Mouse (Mus musculus) liver, embryonic 11.5 days (tissue): ENCODE measurements around the gene Plekha7. TPM values are rescaled to one million over a fixed set of nuclear protein-coding genes. Genes with fewer than 3 reads are reported as not detected.
A peak's percentile ranks its signal among the peaks of the same experiment; 100 is the strongest.

Source experiments
- ATAC-seq: fragments of 200-750 bp; cut with Nextera tagmentation; replicated peaks from 2 replicates; pipeline ENCODE4 v1.8.0; 2017; ENCODE audit warnings: moderate number of reproducible peaks, mild to moderate bottlenecking, moderate TSS enrichment, moderate library complexity; ENCODE audit not compliant: low FRiP score
- DNase-seq: peaks from one replicate; pipeline ENCODE4 v3.0.0-alpha.2; 2017; ENCODE audit warnings: low spot score
- H3K27ac ChIP-seq: fragments of 300-500 bp; sonication (generic); 2 replicates; pipeline ENCODE4 v1.5.1; 2014; ENCODE audit warnings: mild to moderate bottlenecking, low read depth, low read length, control low read depth
- H3K27me3 ChIP-seq: fragments of 300-500 bp; sonication (generic); replicated peaks from 2 replicates; pipeline ENCODE4 v1.6.1; 2014; ENCODE audit warnings: low read length, mixed read lengths; ENCODE audit not compliant: control insufficient read depth, insufficient read depth
- H3K36me3 ChIP-seq: fragments of 300-500 bp; sonication (generic); 2 replicates; pipeline ENCODE4 v1.6.1; 2014; ENCODE audit warnings: mild to moderate bottlenecking, low read length, moderate library complexity, mixed read lengths; ENCODE audit not compliant: control insufficient read depth, insufficient read depth
- H3K4me1 ChIP-seq: fragments of 300-500 bp; sonication (generic); replicated peaks from 2 replicates; pipeline ENCODE4 v1.6.1; 2014; ENCODE audit warnings: low read length, mixed read lengths; ENCODE audit not compliant: control insufficient read depth, insufficient read depth
- H3K4me2 ChIP-seq: fragments of 300-500 bp; sonication (generic); 2 replicates; pipeline ENCODE4 v1.6.1; 2014; ENCODE audit warnings: mild to moderate bottlenecking, control low read depth, moderate library complexity
- H3K4me3 ChIP-seq: fragments of 300-500 bp; sonication (generic); 2 replicates; pipeline ENCODE4 v1.5.1; 2014; ENCODE audit warnings: low read depth, low read length, control low read depth
- H3K9ac ChIP-seq: fragments of 300-500 bp; sonication (generic); 2 replicates; pipeline ENCODE4 v1.6.1; 2014; ENCODE audit warnings: low read depth, low read length, control low read depth
- H3K9me3 ChIP-seq: fragments of 300-500 bp; sonication (generic); 2 replicates; pipeline ENCODE4 v1.6.1; 2016; ENCODE audit warnings: low read length, inconsistent platforms, mixed read lengths; ENCODE audit not compliant: control insufficient read depth
- WGBS: fragments of 180-500 bp; shearing (Covaris S2); extraction: QIAGEN DNeasy Blood & Tissue Kit; methylation state at CpG from one replicate; pipeline ENCODE4 v1.1.7; 2014; 5-methylcytosine and 5-hydroxymethylcytosine counted together
- polyA plus RNA-seq: library from polyadenylated mRNA; unstranded; fragments of >200 nt; fragmentation: Nextera tagmentation; extraction: Ambion mirVana; gene quantifications from 2 replicates; pipeline ENCODE4 v1.2.1, GENCODE M21; 2014

Plekha7 gene
- polyA plus RNA-seq, 1 experiment from 2014 or later = 7.9 TPM

DNA sequence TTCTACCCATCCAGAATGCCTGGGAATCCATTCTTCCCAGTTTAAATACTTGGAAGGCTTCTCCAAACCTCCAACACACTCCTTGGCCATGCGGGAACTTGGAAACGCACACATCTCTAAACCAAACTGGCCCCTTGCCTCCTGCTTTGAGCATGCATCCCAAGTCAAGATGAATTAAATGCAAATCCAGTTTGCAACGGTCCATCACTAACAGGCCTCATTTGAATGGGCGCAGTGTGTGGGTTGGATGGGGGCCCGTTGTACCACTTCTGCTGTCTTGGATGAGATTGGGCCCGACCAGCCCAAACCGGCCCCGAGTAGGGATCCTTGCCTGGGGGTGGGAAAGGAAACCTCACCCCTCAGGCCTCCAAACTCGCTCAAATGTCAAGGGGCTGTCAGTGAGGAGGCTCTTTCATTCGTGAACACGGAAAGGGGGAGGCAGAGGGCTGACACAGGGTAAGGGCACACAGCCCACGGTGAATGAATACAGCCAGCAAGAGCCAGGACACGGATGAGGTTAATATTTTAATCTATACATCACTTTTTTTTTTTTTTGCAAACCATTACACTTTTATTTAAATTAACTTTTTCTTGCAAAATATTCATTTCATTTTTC, 185.1 kb downstream of the Plekha7 start:
- H3K4me1 ChIP-seq = no peaks in the 10 kb centered on the region
- H3K9me3 ChIP-seq = no peaks in the 10 kb centered on the region
- 85% methylated on average over 13 of the region's 13 CpGs for WGBS
- H3K27me3 ChIP-seq = no peaks in the 10 kb centered on the region
- no peak for ATAC-seq
- H3K9ac ChIP-seq = no peak overlapping the region
- no peak overlapping the region for H3K27ac ChIP-seq
- H3K4me3 ChIP-seq = no peak overlapping the region
- no peak overlapping the region for H3K4me2 ChIP-seq
- no peak for DNase-seq
- no peaks in the 10 kb centered on the region for H3K36me3 ChIP-seq

- Histone ChIP-seq H3K27ac (no peak overlapping the region), H3K4me1 (no peaks in the 10 kb centered on the region), H3K4me2 (no peak overlapping the region), H3K9ac (no peak overlapping the region), H3K4me3 (no peak overlapping the region), H3K27me3 (no peaks in the 10 kb centered on the region), H3K36me3 (no peaks in the 10 kb centered on the region), H3K9me3 (no peaks in the 10 kb centered on the region)
- no peak for DNase-seq
- no peak for ATAC-seq
- 74% methylated on average over 11 of the region's 11 CpGs for WGBS
Measured at GRCm38 (mm10) chr7:116121202-116121601, 187.0 kb downstream of the Plekha7 start.

GRCm38 (mm10) chr7:116120737-116121136, 187.4 kb downstream of the Plekha7 start:
- H3K4me1 ChIP-seq = no peaks in the 10 kb centered on the region
- H3K4me2 ChIP-seq = no peak overlapping the region
- no peaks in the 10 kb centered on the region for H3K27me3 ChIP-seq
- H3K9ac ChIP-seq = no peak overlapping the region
- H3K4me3 ChIP-seq = no peak overlapping the region
- WGBS = 84% methylated on average over 4 of the region's 4 CpGs
- ATAC-seq (no peak), DNase-seq (no peak)
- no peaks in the 10 kb centered on the region for H3K9me3 ChIP-seq
- no peak overlapping the region for H3K27ac ChIP-seq
- no peaks in the 10 kb centered on the region for H3K36me3 ChIP-seq

DNA sequence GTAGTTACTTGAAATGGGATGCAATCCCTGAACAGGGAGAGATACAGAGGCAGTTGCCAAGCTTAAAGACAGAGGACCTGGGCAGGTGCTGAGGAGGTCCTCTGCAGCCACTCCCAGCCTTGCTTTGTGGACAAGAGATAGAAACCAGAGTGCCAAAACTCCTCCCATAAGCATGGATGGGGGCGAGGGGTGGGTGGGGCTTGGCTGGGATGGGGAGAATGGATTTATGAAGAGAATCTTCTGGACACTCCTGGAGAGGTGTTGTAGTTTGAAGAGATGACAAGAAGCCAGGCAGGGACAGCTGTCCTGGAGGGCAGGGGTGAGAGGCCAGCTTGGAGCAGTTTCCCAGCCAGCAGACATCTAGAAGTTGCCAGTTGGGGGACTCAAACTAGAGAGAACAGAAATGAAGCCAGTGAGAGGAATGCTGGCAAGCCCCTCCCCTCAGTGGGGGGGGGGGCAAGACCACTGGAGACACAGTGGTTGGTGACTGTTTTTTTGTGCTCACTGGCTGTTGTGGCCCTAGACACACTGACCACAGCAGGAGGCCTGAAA, 188.8 kb downstream of the Plekha7 start:
- H3K36me3 ChIP-seq = no peaks in the 10 kb centered on the region
- H3K4me3 ChIP-seq = no peak overlapping the region
- ATAC-seq (no peak; the same call in 1 of the 2 replicates), DNase-seq (no peak)
- H3K4me2 ChIP-seq = no peak overlapping the region
- H3K27ac ChIP-seq = no peak overlapping the region
- H3K27me3 ChIP-seq = no peaks in the 10 kb centered on the region
- 65% methylated on average over 1 of the region's 1 CpGs for WGBS
- H3K9me3 ChIP-seq = no peaks in the 10 kb centered on the region
- no peaks in the 10 kb centered on the region for H3K4me1 ChIP-seq
- no peak overlapping the region for H3K9ac ChIP-seq

DNA sequence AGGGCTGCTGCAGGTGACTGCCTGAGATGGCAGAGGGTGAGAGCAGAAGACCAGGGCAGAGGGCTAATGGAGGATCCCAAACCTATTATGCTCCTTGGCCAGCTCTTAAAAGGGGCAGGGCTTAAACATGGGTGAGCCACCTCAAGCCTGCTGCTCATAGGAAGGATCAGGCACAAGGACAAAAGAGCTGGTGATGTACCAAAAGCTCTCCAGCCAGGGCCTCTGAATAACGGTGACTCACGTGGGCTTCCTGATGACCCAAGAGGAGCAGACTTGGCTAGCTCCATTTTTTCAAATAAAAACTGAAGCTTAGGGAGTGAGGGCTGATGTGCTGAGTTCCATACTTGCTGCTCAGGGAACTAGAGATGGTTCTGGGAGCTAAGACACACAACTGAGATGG, 192.2 kb downstream of the Plekha7 start:
- ATAC-seq = no peak
- Histone ChIP-seq H3K27me3 (no peaks in the 10 kb centered on the region), H3K4me3 (no peak overlapping the region), H3K9ac (no peak overlapping the region), H3K9me3 (no peaks in the 10 kb centered on the region), H3K36me3 (no peaks in the 10 kb centered on the region), H3K4me1 (no peaks in the 10 kb centered on the region), H3K27ac (no peak overlapping the region), H3K4me2 (no peak overlapping the region)
- WGBS = 66% methylated on average over 2 of the region's 2 CpGs
- DNase-seq = no peak

- DNase-seq (peak; percentile 25), ATAC-seq (no peak)
- WGBS = 75% methylated on average over 12 of the region's 12 CpGs
Measured at GRCm38 (mm10) chr7:116115216-116115930, 192.8 kb downstream of the Plekha7 start.

DNA sequence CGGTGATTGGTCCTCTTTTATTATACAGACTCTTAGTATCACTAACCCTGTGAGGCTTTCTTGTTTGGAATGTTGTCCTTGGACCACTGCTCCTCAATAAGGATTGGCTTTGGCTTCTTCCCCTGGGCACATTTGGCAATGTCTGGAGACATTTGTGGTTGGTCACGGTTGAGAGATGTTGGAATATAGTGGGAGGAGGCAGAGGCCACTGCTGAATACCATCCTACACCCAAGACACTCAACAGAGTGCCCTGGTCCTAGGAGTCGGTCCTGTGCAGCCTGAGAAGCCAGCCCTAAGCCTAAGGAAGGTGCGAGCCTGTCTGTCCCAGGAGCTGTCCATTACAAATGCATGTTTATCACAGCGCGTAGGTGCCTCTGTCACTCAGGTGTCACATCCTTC, 196.6 kb downstream of the Plekha7 start:
- no peak for DNase-seq
- 82% methylated on average over 6 of the region's 6 CpGs for WGBS
- H3K9ac ChIP-seq = no peak overlapping the region

More at GRCm38 (mm10) chr7:116115216-116115930, 192.8 kb downstream of the Plekha7 start:
- H3K9me3 ChIP-seq = no peaks in the 10 kb centered on the region
- H3K4me1 ChIP-seq = no peaks in the 10 kb centered on the region
- H3K9ac ChIP-seq = no peak overlapping the region
- H3K36me3 ChIP-seq = no peaks in the 10 kb centered on the region
- no peak overlapping the region for H3K4me3 ChIP-seq
- no peaks in the 10 kb centered on the region for H3K27me3 ChIP-seq
- no peak overlapping the region for H3K4me2 ChIP-seq
- no peak overlapping the region for H3K27ac ChIP-seq

GRCm38 (mm10) chr7:116110661-116111060, 197.5 kb downstream of the Plekha7 start:
- H3K4me3 ChIP-seq = no peak overlapping the region
- ATAC-seq (no peak), DNase-seq (no peak)
- no peak overlapping the region for H3K9ac ChIP-seq
- no peak overlapping the region for H3K4me2 ChIP-seq
- H3K4me1 ChIP-seq = no peaks in the 10 kb centered on the region
- peaks cover 4% of the 10 kb centered on the region; the same call in 1 of the 2 replicates for H3K36me3 ChIP-seq
- WGBS = 72% methylated on average over 3 of the region's 3 CpGs
- no peaks in the 10 kb centered on the region for H3K9me3 ChIP-seq
- no peak overlapping the region for H3K27ac ChIP-seq
- no peaks in the 10 kb centered on the region for H3K27me3 ChIP-seq

More for the DNA sequence above, 196.6 kb downstream of the Plekha7 start:
- Histone ChIP-seq H3K36me3 (no peaks in the 10 kb centered on the region; the same call in 1 of the 2 replicates), H3K27me3 (no peaks in the 10 kb centered on the region), H3K4me2 (no peak overlapping the region), H3K9me3 (no peaks in the 10 kb centered on the region), H3K27ac (no peak overlapping the region), H3K4me1 (no peaks in the 10 kb centered on the region), H3K4me3 (no peak overlapping the region)
- ATAC-seq = no peak
